Mouse (Mus musculus) lung, postnatal 0 days (tissue): Measurements from ENCODE around the gene Nol12. TPM values are rescaled to one million over a fixed set of nuclear protein-coding genes. Genes with fewer than 3 reads are reported as not detected.
A peak's percentile ranks its signal among the peaks of the same experiment; 100 is the strongest.

Experiments used
- ATAC-seq: fragments of 200-750 bp; cut with Nextera tagmentation; 2 replicates; pipeline ENCODE4 v1.8.0; 2017; ENCODE audit warnings: moderate library complexity
- DNase-seq: peaks from one replicate; pipeline ENCODE4 v3.0.0-alpha.2; 2016; ENCODE audit warnings: low spot score
- H3K27ac ChIP-seq: fragments of 300-500 bp; sonication (generic); 2 replicates; pipeline ENCODE4 v1.5.1; 2014; ENCODE audit warnings: antibody characterized with exemption, mild to moderate bottlenecking, low read length, mixed read lengths
- H3K27me3 ChIP-seq: fragments of 300-500 bp; sonication (generic); replicated peaks from 2 replicates; pipeline ENCODE4 v1.6.1; 2014; ENCODE audit warnings: low read length, mixed read lengths; ENCODE audit not compliant: insufficient read depth
- H3K36me3 ChIP-seq: fragments of 300-500 bp; sonication (generic); 2 replicates; pipeline ENCODE4 v1.6.1; 2014; ENCODE audit warnings: low read length, mixed read lengths; ENCODE audit not compliant: insufficient read depth
- H3K4me1 ChIP-seq: fragments of 300-500 bp; sonication (generic); 2 replicates; pipeline ENCODE4 v1.6.1; 2014; ENCODE audit warnings: antibody characterized with exemption, low read depth, low read length, mixed read lengths; ENCODE audit not compliant: insufficient read depth
- H3K4me2 ChIP-seq: fragments of 300-500 bp; sonication (generic); replicated peaks from 2 replicates; pipeline ENCODE4 v1.6.1; 2014; ENCODE audit warnings: low read depth, mild to moderate bottlenecking, low read length, moderate library complexity, mixed read lengths
- H3K4me3 ChIP-seq: fragments of 300-500 bp; sonication (generic); 2 replicates; pipeline ENCODE4 v1.5.1; 2014; ENCODE audit warnings: low read depth, low read length
- H3K9ac ChIP-seq: fragments of 300-500 bp; sonication (generic); replicated peaks from 2 replicates; pipeline ENCODE4 v1.6.1; 2014; ENCODE audit warnings: low read depth, mild to moderate bottlenecking
- H3K9me3 ChIP-seq: fragments of 300-500 bp; sonication (generic); 2 replicates; pipeline ENCODE4 v1.6.1; 2016; ENCODE audit warnings: low read length, mixed read lengths
- CTCF ChIP-seq: IDR thresholded peaks from 2 replicates; pipeline ENCODE4 v1.5.1; 2016; ENCODE audit warnings: antibody characterized with exemption, mild to moderate bottlenecking
- EP300 ChIP-seq: IDR thresholded peaks from 2 replicates; pipeline ENCODE4 v1.6.1; 2016; ENCODE audit warnings: antibody characterized with exemption, mild to moderate bottlenecking, control low read depth
- WGBS: fragments of 180-500 bp; shearing (Covaris S2); extraction: QIAGEN DNeasy Blood & Tissue Kit; methylation state at CpG from one replicate; pipeline ENCODE4 v1.1.7; 2014; 5-methylcytosine and 5-hydroxymethylcytosine counted together
- polyA plus RNA-seq: library from polyadenylated mRNA; unstranded; fragments of >200 nt; fragmentation: Nextera tagmentation; extraction: Ambion mirVana; gene quantifications from 2 replicates; pipeline ENCODE4 v1.2.1, GENCODE M21; 2015

The Nol12 gene
- polyA plus RNA-seq, 1 experiment from 2014 or later, result 28.9 TPM

- no peaks in the 10 kb centered on the region for H3K36me3 ChIP-seq
- peak overlapping the region; percentile 67 for H3K4me2 ChIP-seq
- peak; percentile 97 for DNase-seq
- peak; percentile 87 for ATAC-seq
- 2% methylated on average over 49 of the region's 67 CpGs for WGBS
- peaks cover 18% of the 10 kb centered on the region; the same call in 1 of the 2 replicates for H3K4me1 ChIP-seq
- H3K9me3 ChIP-seq, result no peaks in the 10 kb centered on the region
- H3K27me3 ChIP-seq, result no peaks in the 10 kb centered on the region
- TF ChIP-seq EP300 (no peak; the same call in 1 of the 2 replicates), CTCF (0 out of 2 replicates have a peak, but pooled peaks have one; percentile 10)
- peak overlapping the region; percentile 91 for H3K27ac ChIP-seq
- peak overlapping the region; percentile 72 for H3K4me3 ChIP-seq
- H3K9ac ChIP-seq, result peak overlapping the region; percentile 87
Measured at GRCm38 (mm10) chr15:78982658-78983435, 48.1 kb downstream of the Nol12 start.

GRCm38 (mm10) chr15:78983436-78984285 is 48.9 kb downstream of the Nol12 start:
- ATAC-seq (peak; percentile 48), DNase-seq (peak; percentile 80)
- WGBS, result under 1% methylated on average over 21 of the region's 21 CpGs
- Histone ChIP-seq H3K27me3 (no peaks in the 10 kb centered on the region), H3K4me2 (peak overlapping the region; percentile 67), H3K9me3 (no peaks in the 10 kb centered on the region), H3K4me1 (peaks cover 13% of the 10 kb centered on the region; the same call in 1 of the 2 replicates), H3K36me3 (no peaks in the 10 kb centered on the region), H3K4me3 (peak overlapping the region; percentile 72), H3K9ac (peak overlapping the region; percentile 87), H3K27ac (peak overlapping the region; percentile 91)
- peak; percentile 29; the same call in 1 of the 2 replicates for TF ChIP-seq EP300
- no peak for TF ChIP-seq CTCF

- Histone ChIP-seq H3K9ac (no peak overlapping the region), H3K4me2 (peak overlapping the region; percentile 67), H3K4me1 (peaks cover 8% of the 10 kb centered on the region; the same call in 1 of the 2 replicates), H3K4me3 (peak overlapping the region; percentile 72), H3K27ac (peak overlapping the region; percentile 91; the same call in 1 of the 2 replicates), H3K36me3 (0 out of 2 replicates have a peak, but pooled peaks cover under 1% of the 10 kb centered on the region), H3K27me3 (no peaks in the 10 kb centered on the region), H3K9me3 (no peaks in the 10 kb centered on the region)
- WGBS, result 17% methylated on average over 5 of the region's 5 CpGs
- no peak for ATAC-seq
- TF ChIP-seq CTCF, result no peak
- TF ChIP-seq EP300, result 0 out of 2 replicates have a peak, but pooled peaks have one; percentile 1
- DNase-seq, result peak; percentile 36
Measured at GRCm38 (mm10) chr15:78984286-78984778, 49.6 kb downstream of the Nol12 start.

- no peak for TF ChIP-seq CTCF
- no peak for TF ChIP-seq EP300
- H3K36me3 ChIP-seq, result peaks cover 17% of the 10 kb centered on the region; the same call in 1 of the 2 replicates
- no peaks in the 10 kb centered on the region for H3K9me3 ChIP-seq
- no peak overlapping the region for H3K9ac ChIP-seq
- no peak for ATAC-seq
- 61% methylated on average over 11 of the region's 11 CpGs for WGBS
- peak; percentile 10 for DNase-seq
- H3K4me3 ChIP-seq, result no peak overlapping the region
- no peaks in the 10 kb centered on the region for H3K27me3 ChIP-seq
- peaks cover 5% of the 10 kb centered on the region; the same call in 1 of the 2 replicates for H3K4me1 ChIP-seq
- H3K4me2 ChIP-seq, result no peak overlapping the region
- H3K27ac ChIP-seq, result no peak overlapping the region
Measured at GRCm38 (mm10) chr15:78986536-78987220, 51.9 kb downstream of the Nol12 start.

- H3K9ac ChIP-seq, result no peak overlapping the region
- ATAC-seq (peak; percentile 4; the same call in 1 of the 2 replicates), DNase-seq (peak; percentile 25)
- H3K4me3 ChIP-seq, result no peak overlapping the region
- peaks cover 33% of the 10 kb centered on the region for H3K36me3 ChIP-seq
- 50% methylated on average over 14 of the region's 14 CpGs for WGBS
- H3K27me3 ChIP-seq, result no peaks in the 10 kb centered on the region
- no peak overlapping the region for H3K27ac ChIP-seq
- peaks cover 5% of the 10 kb centered on the region; the same call in 1 of the 2 replicates for H3K4me1 ChIP-seq
- TF ChIP-seq EP300 (no peak), CTCF (no peak)
- no peaks in the 10 kb centered on the region for H3K9me3 ChIP-seq
- no peak overlapping the region for H3K4me2 ChIP-seq
Measured at GRCm38 (mm10) chr15:78988499-78988971, 53.8 kb downstream of the Nol12 start.
